Mouse (Mus musculus) ES-E14 (cell line): ENCODE results near the gene Scand1.

Source experiments
- CHD2 ChIP-seq: IDR thresholded peaks from 2 replicates; pipeline ENCODE4 v1.6.1; 2014; ENCODE audit warnings: mild to moderate bottlenecking, low read depth, low read length, inconsistent platforms
- HCFC1 ChIP-seq: IDR thresholded peaks from 2 replicates; pipeline ENCODE4 v1.6.1; 2012; ENCODE audit warnings: low read length, inconsistent platforms, borderline replicate concordance; ENCODE audit not compliant: insufficient read depth
- MAFK ChIP-seq: IDR thresholded peaks from 2 replicates; pipeline ENCODE4 v1.6.1; 2014; ENCODE audit warnings: mild to moderate bottlenecking, low read depth, low read length, inconsistent platforms; ENCODE audit not compliant: insufficient read depth
- ZC3H11A ChIP-seq: IDR thresholded peaks from 2 replicates; pipeline ENCODE4 v1.6.1; 2012; ENCODE audit warnings: low read depth, mild to moderate bottlenecking, inconsistent platforms, low read length, borderline replicate concordance

- TF ChIP-seq MAFK = no peak
- TF ChIP-seq ZC3H11A = no peak
- TF ChIP-seq HCFC1 = no peak
- TF ChIP-seq CHD2 = no peak
Measured at GRCm38 (mm10) chr2:156302063-156302462, 10.4 kb downstream of the Scand1 start.
